Mouse (Mus musculus) layer of hippocampus, postnatal 10 days (tissue): ENCODE data around the gene Megf8. TPM values are rescaled to one million over a fixed set of nuclear protein-coding genes. Genes with fewer than 3 reads are reported as not detected.

Experiments
- DNase-seq, 2 experiments: peaks; one replicate each; pipeline ENCODE4 v3.0.0; 2021; ENCODE audit warnings: low spot score in 2 of 2
- long read RNA-seq: library from polyadenylated mRNA; stranded (forward); transcript quantifications from one replicate; pipeline ENCODE4 v2.0.0, GENCODE M21; 2023
- total RNA-seq, 2 experiments: library from RNA; stranded (reverse); gene quantifications; 2 replicates each; pipeline ENCODE4 v1.2.3; 2021

Megf8 gene
- total RNA-seq, result 10 to 100 TPM; 79.7 to 87.1 TPM
- long read RNA-seq, partial matches to known transcripts, result 32 of 33 reads
- long read RNA-seq, other reads (novel, unspliced or antisense), result 1 of 33 reads

DNA sequence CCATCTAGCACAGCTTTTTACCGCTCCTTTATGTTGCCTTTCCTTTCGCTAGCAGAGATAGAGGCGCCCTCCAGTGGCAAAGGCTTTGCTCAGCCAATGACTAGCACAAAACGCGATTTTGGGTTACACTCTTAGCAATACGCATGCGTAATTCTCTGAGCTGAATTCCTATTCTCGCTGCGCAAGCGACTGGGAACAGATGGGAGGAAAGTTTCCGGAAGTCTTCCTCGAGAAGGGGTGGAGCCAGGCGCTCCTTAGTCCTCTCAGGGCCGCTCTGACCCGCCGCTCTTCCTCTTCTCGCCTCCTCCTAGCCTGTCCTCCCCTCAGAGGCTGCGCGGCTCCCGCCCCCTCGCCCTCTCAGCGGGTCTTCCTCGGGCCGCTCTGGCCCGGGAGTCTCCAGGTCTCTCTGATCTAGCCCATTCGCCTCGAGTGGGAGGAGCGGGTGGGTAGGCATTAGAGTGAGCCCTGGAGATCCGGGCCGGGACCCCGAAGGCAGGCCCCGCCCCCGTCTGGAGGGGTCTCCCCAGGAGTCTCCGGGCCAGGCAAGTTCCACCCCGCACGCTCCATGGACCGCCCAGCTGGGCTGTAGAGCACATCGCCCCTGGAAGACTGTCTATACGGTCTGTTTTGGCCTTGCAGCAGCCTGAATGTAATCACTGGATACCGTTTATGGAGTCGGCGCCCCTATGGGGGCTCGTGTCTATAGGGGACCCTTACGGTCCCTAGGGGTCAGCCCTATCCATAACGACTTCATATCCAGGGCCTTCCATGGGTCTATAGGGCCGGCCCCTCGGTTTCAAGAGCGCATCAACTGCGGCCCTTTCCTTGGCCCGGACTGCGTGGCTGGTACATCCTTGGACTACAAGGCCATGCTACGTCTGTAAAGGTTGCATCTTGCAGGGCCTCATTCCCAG is at the start of gene Megf8:
Gene Megf8 (plus strand): TSS at position 633 of the 914 bp plus-strand sequence.
- peak; percentile 96 for DNase-seq

DNA sequence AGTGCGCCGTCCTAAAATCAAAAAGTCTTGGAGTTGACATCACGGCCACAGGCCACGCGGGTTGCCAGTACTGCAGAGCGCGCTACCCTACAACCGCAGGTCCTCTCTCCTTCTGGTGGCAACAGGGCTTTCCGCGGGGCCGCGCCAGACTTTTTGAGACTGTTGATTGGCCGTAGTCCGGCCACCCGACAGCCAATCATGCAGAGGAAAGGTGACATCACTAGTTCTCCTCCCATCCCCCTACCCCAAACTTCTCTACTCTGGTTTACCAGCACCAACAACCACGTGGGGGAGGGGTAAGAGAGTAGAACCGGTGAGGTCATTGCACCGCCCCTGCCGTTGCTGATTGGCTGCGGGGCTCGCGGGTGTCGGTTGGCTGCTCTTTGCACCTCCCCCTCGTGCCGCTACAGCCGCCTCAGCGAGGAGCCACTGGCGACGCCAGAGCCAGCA is 49.6 kb upstream of the Megf8 start, which contains the start of gene Cic:
Gene Cic (plus strand): TSS at position 404 of the 450 bp plus-strand sequence.
- DNase-seq, result peak; percentile 98

DNA sequence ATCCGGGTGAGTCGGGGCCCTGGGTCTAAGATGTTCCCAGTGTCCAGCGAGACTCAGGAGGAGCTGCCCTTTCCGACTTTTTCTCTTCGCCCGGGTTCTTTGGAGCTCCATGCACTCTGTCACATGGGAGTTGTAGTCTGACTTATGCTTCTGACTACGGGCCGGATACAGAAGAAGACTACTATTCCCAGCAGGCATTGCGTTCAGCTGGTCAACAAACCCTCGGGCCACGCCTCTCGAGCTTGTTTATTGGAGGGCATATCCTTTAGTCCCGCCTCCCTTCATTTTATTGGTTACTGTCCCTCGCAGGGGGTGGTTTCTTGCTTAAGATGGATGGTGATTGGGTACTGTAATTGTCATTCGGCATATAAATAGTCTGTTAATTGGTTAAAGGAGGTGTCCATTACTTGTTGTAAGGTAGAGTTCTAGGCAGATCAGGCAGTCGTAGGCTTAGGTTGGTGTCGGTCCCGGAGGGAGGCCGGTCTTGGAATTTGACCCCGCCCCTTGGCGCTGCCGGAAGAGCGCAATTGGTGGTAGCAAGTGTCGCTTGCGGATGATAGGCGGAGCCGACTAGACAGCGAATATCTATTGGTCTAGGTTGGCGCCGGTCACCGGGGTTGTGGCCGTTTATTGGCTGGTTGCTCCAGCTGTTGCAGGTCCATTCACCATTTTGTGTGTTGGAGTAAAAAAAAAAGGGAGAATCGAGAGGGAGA is 49.1 kb upstream of the Megf8 start:
- DNase-seq, result peak; percentile 97 to 99

DNA sequence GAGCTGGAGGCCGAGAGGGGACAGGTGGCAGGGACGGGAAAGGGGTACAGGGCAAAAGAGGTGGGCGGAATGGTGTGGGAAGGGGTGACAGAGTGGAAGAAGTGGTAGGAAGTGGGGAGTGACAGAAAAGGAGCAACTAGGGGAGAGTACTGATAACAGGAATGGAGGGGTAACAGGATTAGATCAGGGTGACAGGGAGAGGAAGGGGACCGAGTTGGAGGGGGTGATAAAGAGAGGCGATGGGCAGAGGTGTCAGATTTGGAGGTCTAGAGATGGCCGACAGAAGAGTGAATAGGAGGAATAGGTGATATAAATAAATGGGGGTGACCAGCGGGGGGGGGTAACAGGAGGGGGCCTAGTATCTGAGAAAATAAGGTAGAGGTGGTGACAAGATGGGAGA is 48.4 kb upstream of the Megf8 start:
- no peak for DNase-seq

DNA sequence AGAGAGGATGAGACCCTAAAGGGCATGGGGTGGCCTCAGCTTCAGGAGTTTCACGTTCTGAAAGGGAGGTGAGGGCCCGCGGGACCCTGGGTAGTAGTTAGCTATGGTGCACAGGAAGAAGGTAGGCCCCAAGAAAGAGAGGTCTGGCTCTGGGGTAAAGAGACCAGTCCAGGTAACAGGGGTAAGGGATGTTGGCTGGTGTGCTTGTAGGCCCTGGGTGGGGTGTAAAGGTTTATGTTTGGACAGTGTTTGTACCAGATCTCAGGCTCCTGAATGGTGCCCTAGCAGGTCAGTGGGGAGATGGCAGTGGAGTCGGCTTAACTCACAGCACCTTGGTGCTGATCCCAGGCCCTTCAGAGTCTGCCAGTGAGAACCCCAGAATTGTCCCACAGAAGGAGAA is 47.9 kb upstream of the Megf8 start:
- no peak for DNase-seq

DNA sequence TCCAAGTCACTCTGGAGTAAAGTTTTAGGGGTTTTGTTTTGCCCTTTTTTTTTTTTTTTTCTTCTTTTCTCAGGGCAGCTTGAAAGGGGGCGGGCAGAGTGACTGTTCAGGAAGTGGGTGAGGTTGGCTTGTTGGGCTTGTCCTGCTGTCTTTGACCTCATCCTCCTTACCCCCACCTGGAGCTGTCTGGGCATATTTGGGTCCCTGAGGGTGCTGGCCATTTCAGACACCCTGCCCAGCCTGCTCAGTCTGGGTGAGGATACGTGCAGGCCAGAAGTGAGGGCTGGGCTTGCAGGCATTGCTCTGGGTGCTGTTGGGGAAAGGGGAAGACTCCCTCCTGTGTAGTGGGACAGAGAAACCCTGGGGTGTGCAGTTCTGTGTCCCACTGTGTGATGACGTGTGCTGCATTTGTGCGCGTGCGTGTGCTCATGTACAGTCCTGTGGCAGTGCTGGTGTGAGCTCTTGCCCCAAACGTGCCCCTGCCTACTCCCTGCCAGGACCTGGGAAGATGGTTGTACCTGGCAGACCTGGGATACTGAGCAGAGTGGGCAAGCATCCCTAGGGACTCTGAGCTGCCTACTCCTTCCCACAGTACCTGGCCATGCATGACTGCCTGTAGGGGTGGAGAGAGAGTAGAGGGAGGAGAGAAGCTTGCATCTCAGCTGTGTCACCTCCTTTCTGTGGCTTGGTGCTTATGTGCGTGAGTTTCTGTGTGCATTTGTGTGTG is 47.3 kb upstream of the Megf8 start:
- DNase-seq, result peak; percentile 9 to 12

DNA sequence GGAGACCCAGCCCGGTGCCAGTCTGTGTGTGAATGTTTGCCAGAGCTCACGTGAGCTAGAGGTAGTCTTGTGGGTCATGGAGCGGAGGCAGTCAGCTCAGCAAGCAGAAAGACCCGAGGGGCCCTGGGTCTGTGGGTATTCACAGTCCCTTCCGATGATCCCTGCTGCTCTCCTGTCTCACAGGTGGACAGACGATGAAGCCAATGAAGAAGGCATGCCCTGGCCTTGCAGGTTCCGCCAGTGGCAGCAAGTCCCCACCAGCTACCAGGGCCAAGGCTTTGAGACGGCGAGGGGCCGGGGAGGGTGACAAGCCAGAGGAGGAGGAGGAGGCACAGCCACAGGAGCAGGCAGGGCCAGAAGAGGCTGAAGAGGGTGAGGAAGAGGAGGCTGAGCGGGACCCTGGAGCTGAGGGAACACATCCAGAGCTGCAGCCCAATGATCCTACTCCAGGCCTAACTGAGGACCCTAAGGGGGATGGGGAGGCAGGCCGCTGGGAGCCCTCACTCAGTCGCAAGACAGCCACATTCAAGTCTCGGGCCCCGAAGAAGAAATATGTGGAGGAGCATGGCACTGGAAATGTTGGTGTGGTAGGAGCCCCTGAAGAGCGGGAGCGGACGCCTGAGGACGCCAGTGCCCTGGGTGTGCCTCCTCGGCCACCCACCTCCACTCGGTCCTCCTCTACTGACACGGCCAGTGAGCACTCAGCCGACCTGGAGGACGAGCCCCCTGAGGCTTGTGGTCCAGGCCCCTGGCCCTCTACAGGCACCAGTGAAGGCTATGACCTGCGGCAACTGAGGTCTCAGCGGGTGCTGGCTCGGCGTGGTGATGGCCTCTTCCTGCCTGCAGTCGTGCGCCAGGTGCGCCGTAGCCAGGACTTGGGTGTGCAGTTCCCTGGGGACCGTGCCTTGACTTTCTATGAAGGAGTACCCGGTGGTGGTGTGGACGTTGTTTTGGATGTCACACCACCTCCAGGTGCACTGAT is 46.0 kb upstream of the Megf8 start:
- peak in 1 of 2 experiments; percentile 11 for DNase-seq

DNA sequence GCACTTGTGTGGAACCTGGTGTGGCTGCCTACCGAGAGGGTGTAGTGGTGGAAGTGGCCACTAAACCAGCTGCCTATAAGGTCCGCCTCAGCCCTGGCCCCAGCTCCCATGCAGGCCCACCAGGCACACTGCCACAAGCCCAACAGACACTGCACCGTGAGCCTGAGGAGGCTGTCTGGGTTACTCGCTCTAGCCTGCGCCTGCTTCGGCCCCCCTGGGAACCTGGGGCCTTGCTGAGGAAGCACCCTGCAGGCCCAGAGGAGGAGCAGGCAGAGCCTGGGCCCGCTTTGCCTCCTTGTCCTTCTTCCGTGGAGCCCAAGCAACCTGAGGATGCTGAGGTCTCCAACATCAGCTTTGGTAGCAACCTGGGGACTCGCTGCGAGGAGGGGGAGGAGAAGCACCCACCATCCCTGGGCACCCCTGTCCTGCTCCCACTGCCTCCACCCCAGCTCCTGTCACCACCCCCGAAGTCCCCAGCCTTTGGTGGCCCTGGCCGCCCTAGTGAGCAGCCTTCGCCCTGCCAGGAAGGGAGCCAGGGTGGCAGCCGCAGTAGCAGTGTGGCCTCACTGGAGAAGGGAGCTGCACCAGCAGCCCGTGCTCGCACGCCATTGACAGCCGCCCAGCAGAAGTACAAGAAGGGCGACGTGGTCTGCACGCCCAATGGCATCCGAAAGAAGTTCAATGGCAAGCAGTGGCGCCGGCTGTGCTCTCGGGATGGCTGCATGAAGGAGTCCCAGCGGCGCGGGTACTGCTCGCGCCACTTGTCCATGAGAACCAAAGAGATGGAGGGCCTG is 45.1 kb upstream of the Megf8 start:
- DNase-seq, result no peak

DNA sequence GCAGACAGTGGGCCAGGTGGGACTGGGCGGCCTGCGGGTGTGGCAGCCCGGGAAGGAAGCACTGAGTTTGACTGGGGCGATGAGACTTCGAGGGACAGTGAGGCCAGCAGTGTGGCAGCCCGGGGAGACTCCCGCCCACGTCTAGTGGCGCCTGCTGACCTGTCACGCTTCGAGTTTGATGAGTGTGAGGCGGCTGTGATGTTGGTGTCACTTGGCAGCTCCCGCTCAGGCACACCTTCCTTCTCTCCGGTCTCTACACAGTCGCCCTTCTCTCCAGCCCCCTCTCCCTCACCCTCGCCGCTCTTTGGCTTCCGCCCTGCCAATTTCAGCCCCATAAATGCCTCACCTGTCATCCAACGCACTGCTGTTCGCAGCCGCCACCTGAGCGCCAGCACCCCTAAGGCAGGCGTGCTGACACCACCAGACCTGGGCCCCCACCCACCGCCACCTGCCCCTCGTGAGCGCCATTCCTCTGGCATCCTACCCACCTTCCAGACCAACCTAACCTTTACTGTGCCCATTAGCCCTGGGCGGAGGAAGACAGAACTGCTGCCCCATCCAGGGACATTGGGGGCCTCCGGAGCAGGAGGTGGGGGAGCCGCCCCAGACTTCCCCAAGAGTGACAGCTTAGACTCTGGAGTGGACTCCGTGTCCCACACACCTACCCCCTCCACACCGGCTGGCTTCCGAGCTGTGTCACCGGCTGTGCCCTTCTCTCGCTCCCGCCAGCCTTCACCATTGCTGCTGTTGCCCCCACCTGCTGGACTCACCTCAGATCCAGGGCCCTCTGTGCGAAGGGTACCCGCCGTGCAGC is 44.3 kb upstream of the Megf8 start:
- DNase-seq, result no peak

DNA sequence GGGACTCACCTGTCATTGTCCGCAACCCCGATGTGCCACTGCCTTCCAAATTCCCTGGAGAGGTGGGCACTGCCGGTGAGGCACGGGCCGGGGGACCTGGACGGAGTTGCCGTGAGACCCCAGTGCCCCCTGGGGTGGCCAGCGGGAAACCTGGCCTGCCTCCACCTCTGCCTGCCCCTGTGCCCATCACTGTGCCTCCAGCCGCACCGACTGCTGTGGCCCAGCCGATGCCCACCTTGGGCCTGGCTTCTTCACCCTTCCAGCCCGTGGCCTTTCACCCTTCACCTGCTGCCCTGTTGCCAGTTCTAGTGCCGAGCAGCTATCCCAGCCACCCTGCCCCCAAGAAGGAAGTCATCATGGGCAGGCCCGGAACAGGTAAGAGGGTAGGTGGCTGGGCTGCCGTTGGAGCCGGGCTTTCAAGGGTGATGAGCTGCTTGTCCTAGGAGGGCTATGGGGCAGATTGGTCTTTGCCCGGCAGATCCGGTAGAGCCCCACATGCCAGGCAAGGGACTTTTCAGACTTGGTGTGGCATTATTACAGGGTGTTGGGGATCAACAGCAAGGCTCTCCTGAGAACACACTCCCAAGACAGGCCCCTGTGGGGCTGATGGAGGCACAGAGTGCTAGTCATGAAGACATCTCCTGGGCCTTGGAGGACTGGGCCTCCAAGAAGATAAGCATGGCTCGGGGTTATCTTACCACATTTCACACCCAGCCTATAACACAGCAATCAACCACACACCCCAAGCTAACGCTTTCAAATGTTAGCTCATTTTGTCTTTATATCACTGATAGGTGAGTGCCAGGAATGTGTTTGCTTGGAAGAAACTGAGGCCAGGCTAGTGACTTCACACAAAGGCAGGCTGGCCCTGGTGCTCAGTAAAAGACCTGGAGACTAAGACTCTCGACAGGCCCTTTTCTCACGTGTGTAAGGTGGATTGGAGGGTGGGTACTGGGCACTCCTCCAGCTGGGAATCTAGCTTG is 43.4 kb upstream of the Megf8 start:
- peak in 1 of 2 experiments; percentile 10 for DNase-seq

DNA sequence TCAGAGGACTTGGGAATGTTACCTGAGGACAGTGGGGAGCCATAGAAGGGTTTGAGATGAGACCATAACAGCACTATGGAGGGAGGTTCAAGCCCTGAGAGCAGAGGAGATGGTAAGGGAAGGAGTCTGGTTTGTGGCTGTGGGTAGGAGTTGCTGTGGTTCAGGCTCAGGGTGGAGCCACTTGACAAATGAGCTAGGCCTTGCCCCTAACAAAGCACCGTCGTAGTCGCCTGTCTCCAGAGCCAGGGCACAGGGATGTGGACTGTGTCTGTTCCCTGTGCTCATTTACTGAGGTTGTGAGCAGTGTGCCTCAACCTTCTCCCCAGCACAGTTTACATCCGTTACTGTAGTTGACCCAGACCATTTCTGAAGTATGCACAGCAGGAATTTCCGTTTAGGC is 42.4 kb upstream of the Megf8 start:
- no peak for DNase-seq

DNA sequence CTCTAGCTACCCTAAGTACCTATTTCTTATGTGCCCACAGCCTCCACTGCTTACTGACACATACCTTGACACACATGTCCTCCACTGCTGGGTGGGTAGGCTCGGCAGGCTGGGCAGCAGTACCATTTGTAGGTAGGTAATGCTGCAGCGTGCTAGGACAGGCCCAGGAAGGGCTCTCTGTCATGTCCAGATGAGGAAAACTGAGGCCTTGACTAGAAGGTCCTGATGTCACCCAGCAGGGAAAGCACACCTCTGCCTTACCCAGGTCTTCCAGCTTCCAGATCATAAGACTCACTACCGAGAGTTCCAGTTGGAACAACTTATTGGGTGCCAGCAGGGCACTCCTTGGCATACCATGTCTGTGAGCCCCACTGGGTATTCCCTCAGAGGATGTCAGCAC is 42.0 kb upstream of the Megf8 start:
- no peak for DNase-seq

DNA sequence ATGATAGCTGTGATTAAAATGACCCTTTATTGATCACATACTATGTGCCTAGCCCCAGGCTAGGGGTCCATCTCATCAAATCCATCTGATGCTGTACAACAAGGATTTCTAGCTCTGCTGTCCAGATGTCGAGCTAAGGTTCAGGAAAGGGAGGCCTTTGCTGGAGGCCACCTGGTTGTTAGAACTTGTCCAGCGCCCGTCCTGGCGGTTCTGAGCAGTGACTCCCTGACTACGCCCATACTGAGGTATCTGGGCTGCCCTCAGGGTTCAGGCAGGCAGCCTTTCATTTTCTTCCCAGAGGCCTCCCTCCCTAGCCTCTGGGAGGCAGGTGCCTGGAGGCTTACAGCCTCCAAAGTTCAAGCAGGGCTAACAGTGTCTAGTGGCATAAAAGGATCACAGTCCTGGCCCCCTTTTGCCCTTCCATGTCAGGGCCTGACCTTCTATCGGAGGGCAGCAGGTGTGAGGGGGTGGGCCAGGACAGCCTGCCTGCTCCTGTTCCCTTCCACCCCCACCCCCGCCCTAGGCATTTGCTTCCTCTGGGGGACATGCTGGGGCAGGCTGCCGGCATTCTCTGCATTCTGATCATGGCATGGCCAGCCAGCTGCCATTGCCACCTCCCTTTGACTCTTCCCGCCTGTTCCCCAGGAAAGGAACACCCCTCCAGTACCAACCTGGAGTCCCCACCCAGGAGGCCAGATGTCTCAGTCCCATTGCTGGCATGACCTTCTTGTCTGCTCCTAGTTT is 41.2 kb upstream of the Megf8 start:
- peak in 1 of 2 experiments; percentile 5 for DNase-seq

DNA sequence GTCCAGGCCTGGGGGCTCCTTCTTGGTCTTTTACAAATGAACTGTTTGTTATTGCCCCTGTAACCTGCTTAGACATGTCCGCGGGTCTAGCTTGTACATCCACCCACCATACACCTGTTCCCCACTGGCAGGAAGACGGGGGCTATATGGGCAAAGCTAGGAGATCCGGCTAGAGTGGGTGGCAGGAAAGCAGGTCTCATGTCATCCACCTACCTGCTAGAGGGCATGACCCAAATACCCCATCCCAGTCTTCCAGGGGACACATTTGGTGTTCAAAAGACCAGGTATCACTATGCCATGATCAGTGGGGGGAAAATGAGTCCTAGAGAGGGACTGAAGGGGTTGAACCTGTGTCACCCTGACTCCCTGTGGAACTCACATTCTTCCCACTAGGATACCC is 39.6 kb upstream of the Megf8 start:
- DNase-seq, result no peak

DNA sequence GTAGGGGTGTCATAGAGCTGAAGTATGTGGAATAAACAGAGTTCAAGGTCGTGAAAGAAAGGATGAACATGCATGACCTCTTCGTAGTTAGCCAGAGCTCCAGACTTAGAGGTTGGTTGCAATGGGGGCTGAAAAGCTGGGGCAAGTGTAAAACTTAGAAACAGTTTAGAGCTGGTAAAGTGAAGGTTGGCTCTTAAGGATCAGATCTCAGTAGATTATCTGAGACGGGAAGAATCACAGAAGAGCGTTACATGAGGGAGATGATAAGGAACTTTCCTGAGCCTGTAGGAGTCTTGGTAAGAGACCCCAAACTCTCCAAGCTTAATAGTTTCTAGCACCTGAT is 39.0 kb upstream of the Megf8 start:
- no peak for DNase-seq

DNA sequence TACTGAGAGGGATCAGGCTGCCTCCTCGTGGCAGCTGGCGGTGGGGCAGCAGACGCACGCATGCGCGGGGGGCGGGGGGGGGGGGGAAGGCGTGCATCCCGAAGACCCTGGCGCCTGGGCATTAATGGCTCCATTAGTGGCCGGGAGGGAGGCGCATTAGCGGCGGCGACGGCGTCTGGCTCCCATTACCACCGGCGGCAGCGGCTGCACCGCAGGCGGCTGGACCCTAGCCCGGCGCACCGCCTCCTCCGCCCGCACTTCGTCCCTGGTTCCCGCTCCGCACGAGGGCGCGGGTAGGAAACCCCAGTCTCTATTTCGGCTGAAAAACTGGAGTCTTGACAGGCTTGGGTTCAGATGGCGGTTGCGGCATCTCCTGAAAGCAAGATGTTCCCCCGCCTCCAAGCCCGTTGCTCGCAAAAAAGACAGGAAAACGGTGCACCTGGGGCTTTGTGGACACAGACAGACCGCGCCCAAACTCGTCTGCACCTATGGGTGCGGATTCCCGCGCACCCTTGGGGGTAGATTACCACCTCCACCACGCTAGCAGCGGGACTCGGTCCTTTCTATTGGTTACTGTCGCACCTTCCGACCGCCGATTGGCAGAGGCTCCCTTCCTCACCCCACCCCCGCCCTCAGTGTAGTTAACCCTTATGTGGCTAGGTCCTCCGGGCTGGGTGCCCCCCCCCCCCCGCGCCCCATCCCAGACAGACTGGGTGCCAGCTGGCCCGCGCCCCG is 38.5 kb upstream of the Megf8 start:
- DNase-seq, result peak; percentile 81 to 86
